Mouse (Mus musculus) lung, postnatal 14 days (tissue): ENCODE measurements around the gene Dusp16.

Experiments used
- DNase-seq: peaks from one replicate; pipeline ENCODE4 v3.0.0; 2021

The Dusp16 gene

GRCm38 (mm10) chr6:134791251-134792118, 940 bp downstream of the Dusp16 start:
- peak; percentile 50 for DNase-seq

- DNase-seq, result no peak
These were observed 3.3 kb downstream of the Dusp16 start for GRCm38 (mm10) chr6:134789100-134789499.

GRCm38 (mm10) chr6:134786426-134786825, 6.0 kb downstream of the Dusp16 start:
- DNase-seq, result no peak

- DNase-seq, result no peak
These were observed 9.5 kb downstream of the Dusp16 start for GRCm38 (mm10) chr6:134782900-134783299.

GRCm38 (mm10) chr6:134781494-134781913, 10.9 kb downstream of the Dusp16 start:
- DNase-seq, result no peak

GRCm38 (mm10) chr6:134780024-134780423, 12.4 kb downstream of the Dusp16 start:
- DNase-seq, result no peak

- peak; percentile 47 for DNase-seq
These were observed 18.5 kb downstream of the Dusp16 start for GRCm38 (mm10) chr6:134773961-134774360.

- DNase-seq, result no peak
These were observed 19.0 kb downstream of the Dusp16 start for GRCm38 (mm10) chr6:134773292-134773893.

GRCm38 (mm10) chr6:134770339-134770738, 22.1 kb downstream of the Dusp16 start:
- no peak for DNase-seq

- DNase-seq, result no peak
These were observed 27.9 kb downstream of the Dusp16 start for GRCm38 (mm10) chr6:134764441-134765061.

GRCm38 (mm10) chr6:134763436-134763835, 29.0 kb downstream of the Dusp16 start:
- DNase-seq, result no peak

GRCm38 (mm10) chr6:134761808-134762207, 30.6 kb downstream of the Dusp16 start:
- no peak for DNase-seq

GRCm38 (mm10) chr6:134760926-134761544, 31.4 kb downstream of the Dusp16 start:
- DNase-seq, result no peak

GRCm38 (mm10) chr6:134756058-134756457, 36.4 kb downstream of the Dusp16 start:
- DNase-seq, result no peak

- no peak for DNase-seq
These were observed 38.6 kb downstream of the Dusp16 start for GRCm38 (mm10) chr6:134753858-134754257.

GRCm38 (mm10) chr6:134753412-134753811, 39.0 kb downstream of the Dusp16 start:
- DNase-seq, result no peak

- no peak for DNase-seq
These were observed 40.4 kb downstream of the Dusp16 start for GRCm38 (mm10) chr6:134751883-134752647.

GRCm38 (mm10) chr6:134751087-134751486, 41.3 kb downstream of the Dusp16 start:
- DNase-seq, result no peak

GRCm38 (mm10) chr6:134748126-134748525, 44.3 kb downstream of the Dusp16 start:
- peak; percentile 15 for DNase-seq

- no peak for DNase-seq
These were observed 46.5 kb downstream of the Dusp16 start for GRCm38 (mm10) chr6:134745876-134746275.

- DNase-seq, result no peak
These were observed 48.9 kb downstream of the Dusp16 start for GRCm38 (mm10) chr6:134743568-134743967.

GRCm38 (mm10) chr6:134736853-134737252, 55.6 kb downstream of the Dusp16 start:
- no peak for DNase-seq
